Comparison of ENCODE assay signal across 9 mouse cellular contexts in genomic region chr19:41743396-41743795, GRCm38 (mm10). TPM values are rescaled to one million over a fixed set of nuclear protein-coding genes. Genes with fewer than 3 reads are reported as not detected.
A peak's percentile ranks its signal among the peaks of the same experiment; 100 is the strongest.
DNase-seq lines count a peak whose midpoint lies in the region; ATAC-seq lines count a peak whose summit lies in the region.
"Had no signal": no experiment of that assay in that cellular context is flagged by ENCODE, and none has a peak within 500 bp of the region (broad histone marks: within the 10 kb centered on the region; RNA-seq: fewer than 3 reads in every experiment).

Gene Slit1, minus strand, starts transcription at chr19:41743665.

- H3K27me3 ChIP-seq in kidney, embryonic 16.5 days (ENCODE audit: insufficient read depth, low read length), result peaks cover 40% of the 10 kb centered on the region
- H3K27me3 ChIP-seq in hindbrain, embryonic 13.5 days, result peaks cover 41% of the 10 kb centered on the region
- H3K27me3 ChIP-seq in limb, embryonic 15.5 days, result peaks cover 76% of the 10 kb centered on the region

- H3K4me2 ChIP-seq in kidney, embryonic 16.5 days (replicated peaks; ENCODE audit: low read depth, low read length), result peak within 1 kb of the TSS; percentile 82
- H3K4me2 ChIP-seq in hindbrain, embryonic 13.5 days, result peak within 1 kb of the TSS; percentile 76
- H3K4me2 ChIP-seq in limb, embryonic 15.5 days, result peak within 1 kb of the TSS; percentile 84

- ATAC-seq in kidney, embryonic 16.5 days (ENCODE audit: low FRiP score, low TSS enrichment), result no peak
- ATAC-seq in hindbrain, embryonic 13.5 days (ENCODE audit: low FRiP score), result peak; percentile 30
- no peak for ATAC-seq in limb, embryonic 15.5 days (ENCODE audit: insufficient number of reproducible peaks, low FRiP score, low TSS enrichment, low read depth)

- peaks cover 23% of the 10 kb centered on the region for H3K4me1 ChIP-seq in kidney, embryonic 16.5 days (ENCODE audit: insufficient read depth, low read length)
- H3K4me1 ChIP-seq in hindbrain, embryonic 13.5 days (replicated peaks), result peaks cover 88% of the 10 kb centered on the region
- H3K4me1 ChIP-seq in limb, embryonic 15.5 days, result peaks cover 32% of the 10 kb centered on the region

- no peaks in the 10 kb centered on the region for H3K9me3 ChIP-seq in kidney, embryonic 16.5 days (ENCODE audit: low read length)
- H3K9me3 ChIP-seq in hindbrain, embryonic 13.5 days, result no peaks in the 10 kb centered on the region
- no peaks in the 10 kb centered on the region for H3K9me3 ChIP-seq in limb, embryonic 15.5 days

- H3K36me3 ChIP-seq in kidney, embryonic 16.5 days (ENCODE audit: insufficient read depth, low read length), result no peaks in the 10 kb centered on the region
- H3K36me3 ChIP-seq in hindbrain, embryonic 13.5 days, result no peaks in the 10 kb centered on the region
- no peaks in the 10 kb centered on the region for H3K36me3 ChIP-seq in limb, embryonic 15.5 days

- peak within 1 kb of the TSS; percentile 56 for H3K4me3 ChIP-seq in kidney, embryonic 16.5 days (ENCODE audit: low read length)
- peak within 1 kb of the TSS; percentile 79 for H3K4me3 ChIP-seq in hindbrain, embryonic 13.5 days
- peak within 1 kb of the TSS; percentile 42 for H3K4me3 ChIP-seq in limb, embryonic 15.5 days

- H3K9ac ChIP-seq in kidney, embryonic 16.5 days (replicated peaks; ENCODE audit: low read length), result peak within 1 kb of the TSS; percentile 56
- H3K9ac ChIP-seq in hindbrain, embryonic 13.5 days, result peak within 1 kb of the TSS; percentile 87
- 0 out of 2 replicates have a peak within 1 kb of the TSS, but pooled peaks have one; percentile 14 for H3K9ac ChIP-seq in limb, embryonic 15.5 days

- 0 out of 2 replicates have a peak within 1 kb of the TSS, but pooled peaks have one; percentile 11 for H3K27ac ChIP-seq in kidney, embryonic 16.5 days (ENCODE audit: low read length)
- peak within 1 kb of the TSS; percentile 89 for H3K27ac ChIP-seq in hindbrain, embryonic 13.5 days
- H3K27ac ChIP-seq in limb, embryonic 15.5 days, result no peak within 1 kb of the TSS
- H3K27ac ChIP-seq: macrophage had no signal

- under 1% methylated on average over 41 of the region's 44 CpGs for WGBS in kidney, embryonic 16.5 days
- under 1% methylated on average over 40 of the region's 44 CpGs for WGBS in hindbrain, embryonic 13.5 days
- under 1% methylated on average over 38 of the region's 44 CpGs for WGBS in limb, embryonic 15.5 days

- DNase-seq in kidney, adult 11 months, result no peak
- DNase-seq in embryo, embryonic 11 days, result peak; percentile 74
- DNase-seq in right cerebral cortex, postnatal 4 days, result peak; percentile 79
- no peak for DNase-seq in cerebellum, adult 9-10 months
- no peak for DNase-seq in gastrocnemius, postnatal 4 days (ENCODE audit: low spot score in 2 of 2)

RNA-seq across cellular contexts. Expression of gene Slit1, which starts in this region (rescaled TPM):
- polyA plus RNA-seq in kidney, embryonic 16.5 days (2015; fragmentation: Nextera tagmentation; extraction: Ambion mirVana), result 6.2 and 6.4 TPM in 2 replicates
- 22.3 and 25.6 TPM in 2 replicates for polyA plus RNA-seq in hindbrain, embryonic 13.5 days (2015; fragmentation: Nextera tagmentation; extraction: Ambion mirVana)
- polyA plus RNA-seq in limb, embryonic 15.5 days (2015; fragmentation: Nextera tagmentation; extraction: Ambion mirVana), result 0.28 and 0.62 TPM in 2 replicates
- 1 to 10 TPM; 1.2 to 2.3 TPM for total RNA-seq in gastrocnemius, postnatal 4 days (2021)

Comparison
In these comparisons a context has a peak if more than half of its experiments do, and no peak if none do; other contexts are left out.
1. H3K9ac ChIP-seq: peak in every context shown above with its lines; median percentile 87 in hindbrain, embryonic 13.5 days; 56 in kidney, embryonic 16.5 days; 14 in limb, embryonic 15.5 days.
2. DNase-seq: peak in embryo, embryonic 11 days (single experiment) and right cerebral cortex, postnatal 4 days (single experiment); none in kidney, adult 11 months (single experiment), cerebellum, adult 9-10 months (single experiment) and gastrocnemius, postnatal 4 days (0 of 2).
3. Peak in every context shown above with its lines, with median percentiles within 50 percentile points of each other: H3K4me2 ChIP-seq and H3K4me3 ChIP-seq.